Mouse (Mus musculus): ENCODE measurements around the gene Gm10944.

- no peak for TF ChIP-seq CTCF (IDR thresholded peaks at IDR 0.05; ENCODE audit: borderline replicate concordance, insufficient read depth, low read length)
- no peak for TF ChIP-seq POLR2A (IDR thresholded peaks at IDR 0.05; ENCODE audit: low read depth, low read length)
These were observed 26.9 kb downstream of the Gm10944 start for GRCm38 (mm10) chr10:10708031-10708430.

Measured in embryonic fibroblast, embryonic 13.5 days (primary cell).